Mouse (Mus musculus) urinary bladder, postnatal 4 days (tissue): ENCODE results near the gene Zfp131.

ENCODE experiments used
- DNase-seq, 2 experiments: peaks; one replicate each; pipeline ENCODE4 v3.0.0; 2021 to 2022; ENCODE audit warnings: low spot score in 2 of 2

The Zfp131 gene

GRCm38 (mm10) chr13:119755141-119755547 lies 35.5 kb downstream of the Zfp131 start:
- DNase-seq = no peak

- DNase-seq = no peak
Observed at GRCm38 (mm10) chr13:119754635-119755020, 36.1 kb downstream of the Zfp131 start.

GRCm38 (mm10) chr13:119753859-119754634 lies 36.6 kb downstream of the Zfp131 start:
- DNase-seq = no peak

- no peak for DNase-seq
Observed at GRCm38 (mm10) chr13:119746930-119747329, 43.8 kb downstream of the Zfp131 start.

GRCm38 (mm10) chr13:119743470-119743869 lies 47.2 kb downstream of the Zfp131 start:
- DNase-seq = no peak

- no peak for DNase-seq
Observed at GRCm38 (mm10) chr13:119742711-119743415, 47.8 kb downstream of the Zfp131 start.

GRCm38 (mm10) chr13:119741390-119742237 lies 49.1 kb downstream of the Zfp131 start:
- DNase-seq = no peak

- no peak for DNase-seq
Observed at GRCm38 (mm10) chr13:119731448-119731847, 59.2 kb downstream of the Zfp131 start.

- no peak for DNase-seq
Observed at GRCm38 (mm10) chr13:119729406-119729805, 61.3 kb downstream of the Zfp131 start.

GRCm38 (mm10) chr13:119727608-119728387 lies 62.9 kb downstream of the Zfp131 start:
- no peak for DNase-seq

- DNase-seq = no peak
Observed at GRCm38 (mm10) chr13:119724541-119724940, 66.1 kb downstream of the Zfp131 start.

- DNase-seq = no peak
Observed at GRCm38 (mm10) chr13:119723368-119723767, 67.3 kb downstream of the Zfp131 start.

- DNase-seq = no peak
Observed at GRCm38 (mm10) chr13:119722447-119722846, 68.2 kb downstream of the Zfp131 start.

GRCm38 (mm10) chr13:119716105-119716504 lies 74.6 kb downstream of the Zfp131 start:
- DNase-seq = no peak
